Mouse (Mus musculus) lung, adult 2 months (tissue): ENCODE results near the gene Il1rl2. TPM values are rescaled to one million over a fixed set of nuclear protein-coding genes. Genes with fewer than 3 reads are reported as not detected.
"Not testable (repeated sequence)": the region's sequence is repeated elsewhere in the genome, so short reads cannot be mapped to it uniquely, and the experiment has no call there.

ENCODE experiments used
- DNase-seq: peaks from one replicate; pipeline ENCODE4 v3.0.0; 2022
- H3K4me1 ChIP-seq: fragments of 200-500 bp; 2 replicates; pipeline ENCODE4 v1.6.1; 2011; ENCODE audit warnings: low read length; ENCODE audit not compliant: control insufficient read depth, insufficient read depth
- H3K4me3 ChIP-seq: fragments of 200-500 bp; replicated peaks from 2 replicates; pipeline ENCODE3; 2011; ENCODE audit warnings: low read depth, mild to moderate bottlenecking, control low read depth, low read length; ENCODE audit errors: extremely low read depth
- CTCF ChIP-seq: fragments of 200-500 bp; IDR thresholded peaks from 2 replicates; pipeline ENCODE4 v1.5.1; 2011; ENCODE audit warnings: mild to moderate bottlenecking, low read length, control low read depth; ENCODE audit not compliant: insufficient read depth
- POLR2A ChIP-seq: fragments of 200-500 bp; IDR thresholded peaks from 2 replicates; pipeline ENCODE4 v1.6.1; 2011; ENCODE audit warnings: low read depth, mild to moderate bottlenecking, control low read depth, low read length, borderline replicate concordance; ENCODE audit errors: extremely low read depth
- WGBS: fragments of 180-500 bp; shearing (Covaris S2); methylation state at CpG from one replicate; pipeline ENCODE4 v1.1.7; 2018; 5-methylcytosine and 5-hydroxymethylcytosine counted together
- polyA plus RNA-seq: library from polyadenylated mRNA; depleted of rRNA; stranded (reverse); fragments of >200 nt; gene quantifications from 2 replicates; pipeline ENCODE4 v1.2.3, GENCODE M21; 2012

Gene Il1rl2
- polyA plus RNA-seq, 1 experiment: 8.4 TPM

DNA sequence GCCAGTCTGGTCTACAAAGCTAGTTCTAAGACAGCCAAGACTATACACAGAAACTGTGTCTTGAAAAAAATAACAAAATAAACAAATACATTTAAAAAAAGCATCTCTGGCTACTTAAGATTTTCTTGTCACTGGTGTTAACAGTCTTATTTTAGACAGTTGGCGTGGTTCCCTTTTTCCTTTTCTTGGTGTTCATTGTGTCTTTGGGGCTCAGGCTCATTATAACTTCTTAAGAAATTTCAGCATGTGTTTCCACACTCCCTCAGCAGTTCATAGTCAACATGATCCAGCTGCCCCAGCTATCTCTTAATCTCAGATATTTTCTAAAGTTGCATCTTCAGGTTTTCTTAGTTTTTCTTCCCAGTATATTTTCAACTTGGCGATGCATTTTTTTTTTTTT, 32.2 kb upstream of the Il1rl2 start:
- H3K4me3 ChIP-seq: no peak overlapping the region
- no peak for DNase-seq
- TF ChIP-seq POLR2A (no peak), CTCF (no peak)
- 87% methylated on average over 2 of the region's 2 CpGs for WGBS
- H3K4me1 ChIP-seq: peaks cover 10% of the 10 kb centered on the region

GRCm38 (mm10) chr1:40293891-40294290, 30.5 kb upstream of the Il1rl2 start:
- no peak for TF ChIP-seq POLR2A
- 0 out of 2 replicates have a peak, but pooled peaks have one; percentile 16 for TF ChIP-seq CTCF
- Histone ChIP-seq H3K4me3 (no peak overlapping the region), H3K4me1 (peaks cover 2% of the 10 kb centered on the region; the same call in 1 of the 2 replicates)
- WGBS: 95% methylated on average over 7 of the region's 7 CpGs
- no peak for DNase-seq

- TF ChIP-seq POLR2A (no peak), CTCF (no peak)
- Histone ChIP-seq H3K4me1 (no peaks in the 10 kb centered on the region), H3K4me3 (no peak overlapping the region)
- WGBS: 74% methylated on average over 9 of the region's 9 CpGs
- DNase-seq: no peak
These were observed 29.6 kb upstream of the Il1rl2 start for GRCm38 (mm10) chr1:40294824-40295223.

DNA sequence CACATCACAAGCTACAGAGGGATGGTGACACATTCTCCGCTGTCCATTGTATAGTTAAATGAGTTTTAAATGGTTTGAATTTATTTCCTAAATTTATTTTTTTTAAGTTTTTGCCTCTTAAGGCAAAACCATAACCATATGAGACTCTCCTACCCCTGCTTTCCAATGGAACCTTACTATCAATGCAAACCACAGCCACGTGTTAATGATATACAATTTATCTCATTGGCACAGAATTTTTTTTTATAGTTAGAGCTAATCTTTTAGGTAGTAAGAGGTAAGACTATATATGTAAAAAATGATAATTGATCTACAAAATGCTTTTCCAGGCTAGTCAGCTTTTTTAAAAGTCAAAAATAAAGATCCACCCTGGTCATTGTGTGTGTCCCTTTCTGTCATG, 26.4 kb upstream of the Il1rl2 start:
- no peak for DNase-seq
- 94% methylated on average over 2 of the region's 2 CpGs for WGBS
- Histone ChIP-seq H3K4me3 (no peak overlapping the region), H3K4me1 (no peaks in the 10 kb centered on the region)
- no peak for TF ChIP-seq POLR2A
- TF ChIP-seq CTCF: no peak

DNA sequence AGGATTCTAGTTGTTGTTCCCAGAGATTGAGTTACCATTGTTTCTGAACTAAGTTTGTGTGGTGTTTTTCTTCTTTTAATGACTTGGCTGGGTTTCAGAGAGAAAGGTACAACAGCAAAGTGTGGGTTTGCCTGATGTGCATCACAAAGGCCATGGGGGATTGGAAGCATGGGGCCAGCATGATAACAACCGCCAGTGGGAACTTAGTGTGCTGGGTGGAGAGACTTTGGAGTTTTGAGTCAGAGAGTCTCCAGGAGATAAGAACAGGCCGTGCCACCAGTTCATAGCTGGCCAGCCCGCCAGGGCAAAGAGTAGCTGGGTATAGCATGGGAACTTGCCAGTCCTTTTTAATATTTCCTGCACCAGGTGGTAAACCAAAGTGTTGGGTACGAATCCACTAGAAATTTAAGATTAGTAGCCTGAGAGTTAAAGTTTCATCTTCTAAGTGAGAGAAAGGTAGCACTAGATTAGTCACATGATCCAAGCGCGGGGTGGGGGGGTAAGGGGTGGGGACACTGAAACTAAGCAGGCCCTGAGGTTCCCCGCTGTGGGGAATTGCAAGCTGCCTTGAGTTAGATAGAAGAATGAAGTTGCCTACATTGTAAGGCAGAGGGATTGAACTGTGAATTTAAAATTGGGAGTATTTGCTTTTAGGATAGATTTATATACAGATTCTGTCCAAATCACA, 21.1 kb upstream of the Il1rl2 start:
- no peak for TF ChIP-seq CTCF
- TF ChIP-seq POLR2A: no peak
- Histone ChIP-seq H3K4me1 (no peaks in the 10 kb centered on the region), H3K4me3 (no peak overlapping the region)
- DNase-seq: no peak
- 85% methylated on average over 7 of the region's 7 CpGs for WGBS

GRCm38 (mm10) chr1:40304321-40304720, 20.1 kb upstream of the Il1rl2 start:
- H3K4me3 ChIP-seq, H3K4me1 ChIP-seq, DNase-seq: not testable (repeated sequence)
- WGBS: 86% methylated on average over 4 of the region's 4 CpGs

DNA sequence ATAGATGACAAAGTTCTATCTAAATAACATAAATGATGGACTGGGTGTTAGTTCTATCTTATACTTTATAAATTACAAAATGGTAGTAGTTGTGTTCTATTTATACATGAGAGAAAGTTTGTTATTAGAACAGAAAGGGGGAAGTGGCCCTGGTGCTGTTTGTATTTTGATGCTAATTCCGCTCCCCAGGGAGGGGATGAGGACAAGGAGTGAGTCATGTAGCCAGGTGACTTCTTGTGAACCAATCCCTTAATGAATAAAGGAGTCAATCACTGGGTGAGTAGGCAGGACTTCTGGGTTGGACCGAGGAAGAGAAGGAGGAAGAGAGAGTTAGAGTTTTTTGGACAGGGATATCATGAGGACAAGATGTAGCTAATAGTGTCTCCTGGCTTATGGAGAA, 18.3 kb upstream of the Il1rl2 start:
- WGBS: 82% methylated on average over 2 of the region's 2 CpGs
- H3K4me3 ChIP-seq: no peak overlapping the region
- no peak for DNase-seq
- TF ChIP-seq CTCF: no peak
- no peak for TF ChIP-seq POLR2A
- no peaks in the 10 kb centered on the region for H3K4me1 ChIP-seq

DNA sequence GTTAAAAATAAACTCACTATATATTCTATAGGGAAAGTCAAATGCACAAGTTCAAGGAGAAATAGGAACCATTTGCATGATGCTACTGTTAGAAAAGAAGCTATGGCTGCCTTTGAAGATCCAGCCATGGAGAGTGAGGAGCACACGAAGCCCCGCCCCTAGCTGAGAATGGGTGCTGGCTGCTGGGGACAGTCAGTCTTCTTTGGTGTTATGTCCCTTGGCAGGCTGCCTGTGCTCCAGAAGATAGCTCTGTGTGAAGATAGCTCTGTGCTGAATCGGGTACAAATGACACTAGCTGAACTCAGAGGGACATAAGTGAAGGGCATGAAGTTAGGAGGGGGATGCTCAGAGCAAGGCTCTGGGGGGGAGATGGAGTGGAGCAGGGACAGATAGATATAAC, 13.3 kb upstream of the Il1rl2 start:
- no peak for DNase-seq
- no peak overlapping the region for H3K4me3 ChIP-seq
- 76% methylated on average over 3 of the region's 3 CpGs for WGBS
- TF ChIP-seq CTCF (no peak), POLR2A (no peak)
- H3K4me1 ChIP-seq: no peaks in the 10 kb centered on the region

GRCm38 (mm10) chr1:40311625-40312024, 12.8 kb upstream of the Il1rl2 start:
- no peak overlapping the region for H3K4me3 ChIP-seq
- no peak for DNase-seq
- WGBS: 63% methylated on average over 2 of the region's 2 CpGs
- TF ChIP-seq POLR2A (no peak), CTCF (no peak)
- H3K4me1 ChIP-seq: no peaks in the 10 kb centered on the region

- WGBS: 83% methylated on average over 12 of the region's 12 CpGs
- TF ChIP-seq CTCF: no peak
- no peak for TF ChIP-seq POLR2A
- no peak for DNase-seq
- no peak overlapping the region for H3K4me3 ChIP-seq
- H3K4me1 ChIP-seq: no peaks in the 10 kb centered on the region
These were observed 10.4 kb upstream of the Il1rl2 start for GRCm38 (mm10) chr1:40314016-40314415.
